Mouse (Mus musculus): ENCODE results near the gene Sema3c. TPM values are rescaled to one million over a fixed set of nuclear protein-coding genes. Genes with fewer than 3 reads are reported as not detected.
"Not testable (repeated sequence)": the region's sequence is repeated elsewhere in the genome, so short reads cannot be mapped to it uniquely, and the experiment has no call there.

Gene Sema3c
- total RNA-seq (2014; fragmentation: Nextera tagmentation) (not detected in 2 replicates), total RNA-seq (2017) (not detected in 2 replicates)

DNA sequence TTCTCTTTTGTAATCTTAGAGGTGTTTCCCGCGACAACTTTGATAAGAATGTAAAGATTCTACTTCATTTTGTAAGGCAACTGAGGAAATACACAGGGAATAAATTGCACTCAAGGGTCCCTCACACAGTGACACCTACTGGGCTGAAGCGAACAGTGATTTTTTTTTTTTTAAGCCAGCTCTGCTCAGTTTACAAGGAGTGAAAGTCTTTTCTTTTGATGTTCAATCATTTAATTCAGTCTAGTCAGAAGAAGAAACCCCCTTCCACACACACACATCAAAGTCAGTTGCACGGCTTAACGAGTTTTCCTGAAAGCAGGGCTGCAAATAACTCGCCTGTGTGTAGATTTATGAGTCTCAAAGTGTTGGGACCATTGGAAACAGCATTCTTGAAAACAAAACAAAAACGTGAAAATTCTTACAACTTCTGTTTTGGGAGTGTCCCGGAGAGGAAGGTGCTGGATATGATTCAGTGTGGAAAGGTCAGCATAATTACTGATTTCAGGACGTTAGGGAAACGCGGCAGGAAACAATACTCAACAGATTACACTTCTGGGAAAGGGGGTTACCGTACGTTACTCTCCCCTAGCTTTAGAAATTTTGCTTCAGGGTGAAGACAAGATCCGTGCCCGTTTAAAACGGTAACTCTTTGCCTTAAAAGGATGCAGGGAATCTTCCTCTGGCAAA, at the start of gene Sema3c:
Gene Sema3c (plus strand): TSS at position 588 of the 687 bp plus-strand sequence.
- ATAC-seq (replicated peaks; ENCODE audit: poor library complexity, severe bottlenecking): peak; percentile 37; the same call in 1 of the 2 replicates

DNA sequence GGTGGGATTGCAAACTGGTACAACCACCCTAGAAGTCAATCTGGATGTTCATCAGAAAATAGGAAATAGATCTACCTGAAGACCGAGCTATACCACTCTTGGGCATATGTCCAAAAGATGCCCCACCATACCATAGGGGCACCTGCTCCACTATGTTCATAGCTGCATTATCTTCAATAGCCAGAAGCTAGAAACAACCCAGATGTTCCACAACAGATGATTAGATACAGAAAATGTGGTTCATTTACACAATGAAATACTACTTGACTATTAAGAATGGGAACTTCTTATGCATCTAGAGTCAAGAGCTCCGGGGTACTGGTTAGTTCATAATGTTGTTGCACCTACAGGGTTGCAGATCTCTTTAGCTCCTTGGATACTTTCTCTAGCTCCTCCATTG, 42.9 kb upstream of the Sema3c start:
- not testable (repeated sequence) for ATAC-seq (replicated peaks; ENCODE audit: poor library complexity, severe bottlenecking)

DNA sequence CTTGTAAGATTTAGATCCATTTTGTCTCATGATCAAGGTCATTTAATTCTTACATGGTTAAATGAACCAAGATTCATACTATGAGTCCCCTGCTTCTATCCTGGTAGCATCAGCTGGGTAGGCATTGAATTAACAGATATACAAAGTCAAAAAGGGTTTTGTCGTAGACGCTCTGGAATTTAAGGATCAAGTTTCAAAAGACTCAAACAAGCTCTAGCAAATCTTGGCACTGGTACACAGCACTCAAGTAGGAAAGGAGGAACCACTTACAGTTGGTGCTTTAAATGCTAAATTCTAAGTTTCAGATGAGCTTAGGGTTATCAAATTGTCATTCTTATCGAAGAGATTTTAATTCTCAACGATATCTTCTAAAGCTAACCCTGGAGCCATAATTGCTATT, 30.9 kb upstream of the Sema3c start:
- no peak for ATAC-seq (replicated peaks; ENCODE audit: poor library complexity, severe bottlenecking)

DNA sequence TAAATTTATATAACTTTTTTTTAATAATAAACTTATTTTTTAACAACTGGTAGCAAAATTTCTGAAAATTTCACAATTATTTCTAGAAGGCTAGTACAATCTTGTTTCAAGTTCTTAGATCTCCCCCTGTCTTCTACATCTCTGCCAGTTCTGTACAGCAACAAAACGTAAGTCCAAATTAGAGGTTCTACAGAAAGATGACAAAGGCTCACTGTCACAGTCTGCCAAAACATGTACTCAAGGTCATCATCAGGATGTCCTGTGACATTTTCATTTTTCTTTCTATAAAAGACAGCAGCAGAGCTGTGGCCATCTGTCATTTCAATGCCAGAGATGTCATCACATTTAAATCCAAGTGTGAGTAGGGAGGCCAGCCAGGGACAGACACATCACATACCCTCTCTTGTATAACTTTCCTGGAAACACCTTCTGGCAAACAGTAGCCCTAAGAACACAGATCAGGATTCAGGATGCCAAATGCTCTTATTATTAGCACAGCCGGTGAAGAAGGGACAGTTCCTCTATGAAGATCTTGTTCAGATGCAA, 29.1 kb upstream of the Sema3c start:
- ATAC-seq (replicated peaks; ENCODE audit: poor library complexity, severe bottlenecking): no peak

DNA sequence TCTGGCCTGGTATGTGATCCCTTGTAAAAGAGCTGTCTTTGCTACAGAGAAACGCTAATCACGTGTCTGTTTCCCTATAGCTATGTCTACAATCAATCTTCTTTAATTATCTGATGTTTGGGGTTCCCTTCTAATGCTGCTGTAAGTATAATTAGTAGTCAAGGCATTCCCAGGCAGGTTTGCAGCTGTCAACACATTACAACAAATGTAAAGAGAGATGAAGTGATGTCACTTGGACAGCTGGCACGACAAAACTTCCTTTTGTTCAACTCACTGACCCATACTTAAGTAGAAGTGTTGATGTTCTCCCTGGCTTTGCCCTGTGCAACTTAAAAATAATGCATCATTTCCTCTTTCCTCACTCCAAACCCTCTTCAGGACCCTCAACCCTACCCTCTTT, 22.4 kb upstream of the Sema3c start:
- no peak for ATAC-seq (replicated peaks; ENCODE audit: poor library complexity, severe bottlenecking)

DNA sequence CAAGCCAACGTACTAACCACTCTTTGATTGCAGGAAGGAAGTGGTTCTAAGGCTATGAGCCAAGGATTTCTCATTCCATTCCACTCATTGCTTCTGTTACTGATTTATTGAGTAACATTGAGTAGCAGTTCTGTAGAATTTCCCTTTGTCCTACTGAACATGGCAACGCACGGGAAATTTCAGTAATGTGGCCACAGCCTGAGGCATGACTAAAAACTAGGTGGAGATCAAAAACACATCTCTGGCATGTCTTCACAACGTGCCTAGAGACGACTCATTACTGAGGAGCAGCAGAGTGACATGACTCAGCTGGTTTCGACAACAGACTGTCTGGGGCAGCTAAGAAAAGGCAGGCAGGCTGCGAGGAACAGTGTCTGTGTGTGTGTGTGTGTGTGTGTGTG, 18.0 kb upstream of the Sema3c start:
- ATAC-seq (replicated peaks; ENCODE audit: poor library complexity, severe bottlenecking): peak; percentile 93

DNA sequence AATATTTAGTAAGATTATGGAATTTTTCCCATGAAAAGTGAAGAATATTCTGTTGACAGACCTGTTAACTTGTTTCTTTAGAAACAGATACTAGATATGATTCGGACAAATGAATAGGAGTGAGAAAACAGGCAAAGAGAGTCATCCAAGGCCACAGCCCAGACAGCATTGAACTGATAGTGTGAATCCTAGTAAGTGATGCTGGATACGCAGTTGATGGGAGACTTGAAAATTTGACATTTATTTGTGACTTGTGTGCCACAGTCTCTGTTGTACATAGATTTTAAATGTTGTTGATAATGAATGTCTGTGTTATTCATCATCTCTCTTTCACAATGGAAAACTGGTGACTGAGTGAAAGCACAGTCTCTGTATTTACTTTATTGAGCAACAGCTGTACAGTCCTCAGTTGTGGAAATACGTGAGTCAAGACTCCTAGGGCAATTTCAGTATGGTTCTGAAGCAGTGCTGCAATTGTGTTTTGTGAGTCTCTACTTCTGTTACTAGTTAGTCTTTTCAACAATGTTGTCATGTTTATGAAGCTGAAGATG, 17.3 kb upstream of the Sema3c start:
- peak; percentile 54 for ATAC-seq (replicated peaks; ENCODE audit: poor library complexity, severe bottlenecking)

DNA sequence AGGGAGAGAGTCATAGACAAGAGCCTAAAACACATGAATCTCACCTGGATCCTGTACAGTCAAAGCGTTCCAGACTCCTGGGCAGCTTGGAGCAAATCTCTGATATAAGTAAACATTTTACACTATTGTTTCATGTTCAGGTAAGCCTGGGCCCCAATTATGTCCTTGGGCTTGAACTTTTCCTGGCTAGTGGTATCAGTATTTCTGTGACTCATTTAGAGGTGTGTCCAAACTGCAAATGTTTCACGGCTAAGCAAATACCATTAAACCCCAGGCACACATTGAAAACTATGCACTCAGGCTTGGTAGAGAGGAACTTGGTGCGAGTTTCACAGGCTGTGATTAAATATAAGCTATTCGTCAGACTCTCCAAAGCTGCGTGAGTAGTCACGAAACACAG, 2.5 kb upstream of the Sema3c start:
- ATAC-seq (replicated peaks; ENCODE audit: poor library complexity, severe bottlenecking): no peak

DNA sequence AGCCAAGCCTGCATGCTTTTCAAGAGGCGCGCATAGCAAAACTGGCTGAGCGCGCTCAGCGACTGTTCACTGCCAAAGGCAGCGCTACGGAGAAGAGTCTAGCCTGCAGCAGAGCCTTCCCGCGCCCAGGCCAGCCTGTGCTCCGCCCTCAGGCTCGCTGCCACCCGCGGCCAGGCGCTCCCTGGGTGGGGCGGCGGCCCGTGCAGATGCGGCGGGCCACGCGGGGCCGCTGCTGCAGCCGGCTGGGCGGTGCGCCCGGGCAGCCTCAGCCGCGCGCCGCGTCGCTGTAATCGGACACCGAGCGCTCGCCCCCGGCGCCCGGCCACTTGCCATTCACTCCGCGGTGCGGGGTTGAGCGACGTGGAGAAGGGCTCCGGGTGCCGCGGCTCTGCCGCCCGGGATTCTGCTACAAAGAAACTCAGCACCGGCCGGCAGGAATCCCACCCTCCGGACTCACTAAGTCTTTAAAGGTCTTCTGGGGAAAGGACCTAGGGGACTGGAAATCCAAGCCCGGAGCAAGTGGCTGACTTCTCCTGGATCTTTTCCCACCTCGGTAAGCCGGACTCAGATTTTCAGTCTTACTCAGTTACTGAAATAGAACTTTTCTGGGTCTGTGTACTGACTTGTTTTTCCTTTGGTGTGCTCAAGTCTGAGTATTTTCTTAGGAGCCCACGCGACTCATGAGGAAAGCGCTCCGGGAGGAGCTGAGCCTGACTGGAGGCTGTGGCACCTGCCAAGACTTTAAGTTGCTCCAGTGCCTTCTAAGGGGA, 517 bp downstream of the Sema3c start:
- ATAC-seq (replicated peaks; ENCODE audit: poor library complexity, severe bottlenecking): peak; percentile 90

DNA sequence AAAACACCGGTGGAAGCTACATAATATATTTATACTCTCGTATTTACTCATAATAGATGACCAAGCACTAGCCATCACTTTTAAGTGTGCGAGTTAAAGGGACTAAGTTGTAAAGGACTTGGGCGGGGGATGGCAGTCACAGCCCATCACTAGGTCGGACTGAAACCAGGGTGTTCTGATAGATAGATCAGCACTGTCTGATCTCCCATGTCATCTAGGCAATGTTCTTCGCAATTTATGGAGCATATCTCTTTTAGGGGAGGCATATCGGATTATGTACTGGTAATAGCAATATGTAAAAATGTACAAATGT, 1.1 kb downstream of the Sema3c start:
- no peak for ATAC-seq (replicated peaks; ENCODE audit: poor library complexity, severe bottlenecking)

DNA sequence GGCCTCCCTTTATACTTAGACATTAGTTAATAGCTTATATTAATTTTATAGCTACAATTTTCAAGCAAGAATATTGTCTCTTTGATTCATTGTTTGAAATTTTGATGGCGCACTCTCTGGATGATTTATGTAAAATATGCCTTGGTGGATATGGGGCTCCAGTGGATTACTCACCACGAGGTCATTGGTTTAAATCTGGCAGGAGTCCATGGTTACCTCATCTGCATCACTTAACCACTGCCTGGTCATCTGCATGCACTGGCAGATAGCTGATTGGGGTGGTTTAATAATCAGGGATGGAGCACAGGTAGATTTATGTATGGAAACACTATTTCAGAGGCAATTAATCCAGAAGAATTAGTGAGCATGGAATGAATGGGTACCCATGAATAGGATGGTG, 2.0 kb downstream of the Sema3c start:
- ATAC-seq (replicated peaks; ENCODE audit: poor library complexity, severe bottlenecking): no peak

DNA sequence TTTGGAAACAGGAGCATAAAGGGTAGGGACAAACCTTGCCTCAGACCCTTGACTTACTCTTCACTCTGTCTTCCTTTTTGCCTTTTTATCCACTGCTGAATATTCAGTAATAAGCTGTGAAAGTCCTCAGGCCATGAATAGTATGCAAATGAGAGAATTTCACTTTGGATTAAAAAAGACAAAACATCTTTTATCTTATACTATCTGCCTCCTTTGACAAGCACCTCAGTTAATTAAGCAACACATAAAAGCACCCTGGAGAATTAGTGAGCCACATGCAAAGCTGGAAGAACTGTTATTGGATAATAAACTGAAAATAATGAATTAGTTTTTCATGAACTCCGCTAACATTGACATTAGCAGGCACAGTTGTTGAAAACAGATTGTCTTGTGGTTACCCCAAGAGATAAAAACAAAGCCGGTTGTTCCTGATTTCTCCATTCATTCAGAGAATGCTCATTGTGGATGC, 8.0 kb downstream of the Sema3c start:
- ATAC-seq (replicated peaks; ENCODE audit: poor library complexity, severe bottlenecking): no peak

DNA sequence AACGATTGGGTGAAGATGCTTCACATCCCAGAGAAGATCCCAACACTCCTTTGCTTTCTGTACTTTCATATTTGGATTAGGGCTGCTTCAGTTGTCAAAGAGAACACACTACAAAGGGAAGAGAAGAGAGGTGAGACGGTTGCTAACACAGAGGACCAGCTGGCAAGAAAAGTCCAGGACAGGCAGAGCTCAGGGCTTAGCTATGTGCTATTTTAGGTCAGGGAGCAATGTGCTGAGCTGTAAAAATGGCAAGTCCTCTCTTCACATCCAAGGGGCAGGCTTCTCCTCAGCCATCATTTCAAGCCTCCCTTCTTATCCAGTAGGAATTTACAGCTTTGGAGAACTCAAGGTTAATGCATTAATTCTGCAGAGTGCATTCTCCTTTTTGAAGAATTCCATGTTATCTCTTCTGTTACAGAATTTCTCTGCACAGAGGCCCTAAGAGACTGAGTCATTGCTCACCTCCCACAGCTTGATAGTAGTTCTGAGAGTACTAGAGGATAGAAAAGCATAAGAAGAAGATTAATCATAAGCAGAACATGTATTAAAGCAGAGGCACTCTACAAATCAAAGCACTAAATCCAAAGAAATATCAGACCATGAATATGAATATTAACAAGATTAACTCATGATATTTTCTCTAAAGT, 10.3 kb downstream of the Sema3c start:
- ATAC-seq (replicated peaks; ENCODE audit: poor library complexity, severe bottlenecking): no peak

DNA sequence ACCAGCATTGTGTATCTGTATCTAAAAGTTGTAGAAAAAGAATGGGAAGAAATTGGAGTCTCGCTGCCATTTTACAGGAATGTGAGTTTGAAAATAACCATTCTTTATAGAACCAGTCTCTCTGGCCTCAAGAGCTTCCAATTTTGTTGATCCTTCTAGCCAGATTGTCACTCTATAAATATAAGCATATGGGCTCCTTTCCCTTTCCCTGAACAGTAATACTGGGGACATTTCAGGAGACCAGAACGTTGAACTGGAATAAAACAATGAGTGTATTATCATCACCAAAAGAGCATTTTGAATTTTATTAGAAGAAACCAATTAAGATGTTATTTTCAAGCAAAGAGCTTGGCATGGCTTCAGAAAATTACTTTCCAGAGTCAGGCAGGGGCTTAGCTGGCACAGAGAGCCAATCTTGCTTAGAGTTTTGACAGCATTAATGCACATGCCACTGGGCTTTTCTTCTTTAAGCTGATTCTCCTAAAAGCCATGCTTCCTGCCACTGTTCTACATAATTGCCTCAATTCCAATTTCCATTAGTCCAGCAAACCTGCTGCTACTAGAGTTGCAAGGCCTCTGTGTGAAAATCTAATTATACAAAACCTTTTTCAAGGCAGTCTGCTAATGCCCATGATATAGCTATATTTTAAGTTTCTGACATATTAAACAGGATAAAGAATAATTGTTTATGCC, 12.6 kb downstream of the Sema3c start:
- ATAC-seq (replicated peaks; ENCODE audit: poor library complexity, severe bottlenecking): no peak

DNA sequence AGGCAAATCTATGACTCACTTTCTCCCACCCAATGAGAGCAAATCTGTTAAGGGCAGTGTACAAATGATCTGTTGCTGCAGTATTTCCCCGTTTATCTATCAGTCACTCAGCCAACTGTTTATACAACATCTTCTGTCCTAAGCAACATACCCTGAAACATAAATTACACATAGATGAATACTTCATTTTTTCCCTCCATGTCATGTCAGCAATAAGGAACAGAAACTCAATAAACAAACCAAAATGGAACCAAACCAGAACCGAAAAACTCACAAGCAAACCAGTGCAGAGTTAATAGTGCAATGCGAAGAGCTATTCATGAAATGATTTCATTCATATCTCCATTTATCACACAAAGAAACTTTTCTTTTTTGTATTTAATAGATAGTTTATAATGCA, 17.8 kb downstream of the Sema3c start:
- no peak for ATAC-seq (replicated peaks; ENCODE audit: poor library complexity, severe bottlenecking)

DNA sequence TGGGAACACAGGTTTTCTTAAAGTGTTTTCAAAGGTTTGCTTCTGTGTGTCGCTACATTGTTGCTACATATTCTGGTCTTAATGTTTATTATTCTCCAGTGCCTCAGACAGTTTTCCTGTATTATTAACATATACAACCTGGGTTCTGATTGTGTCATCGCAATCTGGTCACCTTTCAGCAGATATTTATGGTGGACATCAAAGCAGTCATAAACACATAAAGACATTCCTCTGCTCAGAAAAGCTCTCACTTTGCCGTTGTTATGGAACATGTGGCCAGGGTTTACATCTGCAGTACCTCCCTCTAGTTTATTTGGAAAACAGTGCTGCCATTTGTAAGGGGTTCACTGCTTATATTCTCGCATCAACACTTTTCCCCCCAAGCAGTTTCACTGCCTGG, 27.6 kb downstream of the Sema3c start:
- no peak for ATAC-seq (replicated peaks; ENCODE audit: poor library complexity, severe bottlenecking)

DNA sequence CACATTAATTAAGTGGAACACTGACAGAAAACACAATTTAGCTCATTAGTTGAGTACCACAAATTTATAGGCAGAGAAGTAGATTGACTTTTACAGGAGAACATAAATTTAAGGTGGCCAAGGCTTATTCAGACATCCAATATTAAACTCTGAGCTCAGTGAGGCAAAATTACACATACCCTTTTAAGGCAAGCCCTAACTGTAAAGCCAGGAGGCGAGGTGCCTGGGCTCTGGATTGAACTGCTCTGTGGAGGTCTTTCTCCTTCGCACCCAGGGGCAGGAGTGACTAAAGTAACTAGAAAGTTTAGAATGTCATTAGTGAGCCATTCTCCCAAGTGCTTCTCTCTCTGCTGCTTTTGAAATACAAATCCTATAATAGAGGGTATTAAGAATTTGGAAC, 46.5 kb downstream of the Sema3c start:
- ATAC-seq (replicated peaks; ENCODE audit: poor library complexity, severe bottlenecking): no peak

DNA sequence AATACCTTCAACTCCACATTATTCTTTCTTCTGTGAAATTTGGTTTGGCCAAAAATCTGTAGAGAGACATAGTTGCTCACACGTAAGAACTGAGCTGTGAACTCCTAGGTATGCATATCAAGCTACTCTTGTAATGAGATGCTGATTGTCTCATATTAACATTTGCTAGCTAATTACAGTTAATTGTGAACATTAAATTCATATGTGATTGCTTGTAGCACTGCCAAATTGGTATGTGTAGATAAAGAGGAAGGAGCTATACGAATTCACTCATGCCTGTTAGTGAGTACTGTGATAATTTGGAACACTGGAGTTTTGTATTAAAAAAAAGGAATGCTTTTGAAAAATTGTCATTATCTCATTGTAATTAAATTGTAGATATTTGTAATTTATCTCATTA, 48.5 kb downstream of the Sema3c start:
- ATAC-seq (replicated peaks; ENCODE audit: poor library complexity, severe bottlenecking): no peak

DNA sequence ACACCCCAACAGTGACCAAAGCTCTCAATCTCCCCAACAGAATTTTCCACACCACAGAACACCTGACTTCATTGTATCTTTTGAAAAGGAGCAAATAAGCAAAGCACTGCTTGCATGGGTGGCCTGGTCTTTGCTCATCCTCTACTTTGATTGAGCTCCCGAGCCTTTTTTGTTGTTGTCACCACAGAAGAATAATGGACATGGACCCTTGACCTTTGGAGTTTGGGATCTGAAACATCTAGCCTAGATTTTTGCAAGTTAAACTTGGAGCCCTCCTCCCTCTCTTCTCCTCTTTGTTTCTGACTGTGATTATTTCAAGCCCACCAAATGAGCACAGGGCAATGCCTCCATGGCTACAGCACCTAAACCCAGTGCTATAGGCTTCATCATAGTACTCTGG, 54.5 kb downstream of the Sema3c start:
- ATAC-seq (replicated peaks; ENCODE audit: poor library complexity, severe bottlenecking): no peak

DNA sequence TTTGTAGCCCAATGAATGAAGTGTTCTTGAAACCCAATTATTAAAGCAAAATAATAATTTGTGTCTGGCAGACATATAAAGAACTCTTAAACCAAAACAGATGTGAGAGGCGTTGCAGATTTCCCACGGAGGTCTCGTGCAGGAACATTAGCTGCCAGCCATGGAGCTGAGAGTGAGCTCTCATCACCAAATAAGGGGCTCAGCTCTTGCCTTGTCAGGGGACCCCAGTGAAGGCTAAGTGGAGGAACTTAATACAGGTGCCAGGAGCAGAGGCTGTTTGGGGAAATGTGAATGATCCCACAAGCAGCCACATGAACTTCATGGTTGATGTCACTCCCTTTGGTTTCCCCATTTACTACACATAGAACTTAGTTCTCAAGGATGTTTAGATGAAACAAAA, 55.5 kb downstream of the Sema3c start:
- no peak for ATAC-seq (replicated peaks; ENCODE audit: poor library complexity, severe bottlenecking)

Measured in granulocyte monocyte progenitor cell, adult 5-6 weeks (primary cell).